Mouse (Mus musculus): ENCODE results near the gene Gjb4. TPM values are rescaled to one million over a fixed set of nuclear protein-coding genes. Genes with fewer than 3 reads are reported as not detected.

Gjb4 gene
- total RNA-seq, 2 experiments from 2014 or later: not detected

DNA sequence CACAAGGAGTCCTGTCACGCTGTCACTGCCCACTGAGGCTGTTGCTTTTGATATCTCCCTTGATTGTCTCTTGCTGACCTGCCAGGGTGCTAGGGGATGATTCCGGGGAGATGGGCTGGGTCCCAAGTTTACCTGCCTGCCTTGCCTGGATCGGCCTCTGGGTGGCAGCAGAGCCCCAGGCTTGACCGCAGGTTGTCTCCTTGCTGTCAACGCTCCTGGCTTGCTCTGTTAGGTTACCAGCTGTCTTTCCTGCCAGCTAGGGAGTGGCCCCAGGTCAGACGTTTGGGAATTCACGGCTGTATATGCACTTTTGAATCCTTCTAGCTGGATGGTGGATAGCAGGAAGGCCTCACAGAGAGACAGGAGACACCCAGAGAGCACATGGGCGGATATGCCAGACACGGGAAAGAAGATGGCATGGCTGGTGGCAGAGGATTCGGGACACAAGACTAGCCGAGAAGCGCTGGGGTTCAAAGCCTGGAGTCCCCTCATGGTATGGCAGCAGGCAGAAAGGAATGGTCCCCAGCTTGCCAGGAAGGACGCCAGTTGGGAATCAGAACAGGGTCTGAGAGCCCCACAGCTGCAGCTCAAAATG lies 14.6 kb upstream of the Gjb4 start:
- peak; percentile 67 for DNase-seq
- intact Hi-C loops (cut with DNase I): loop anchor here (5.0 kb wide), 1 partner anchor 244 kb away; no protein-coding TSS in a partner anchor
- peak; percentile 83 for TF ChIP-seq CTCF (IDR thresholded peaks at IDR 0.05)

DNA sequence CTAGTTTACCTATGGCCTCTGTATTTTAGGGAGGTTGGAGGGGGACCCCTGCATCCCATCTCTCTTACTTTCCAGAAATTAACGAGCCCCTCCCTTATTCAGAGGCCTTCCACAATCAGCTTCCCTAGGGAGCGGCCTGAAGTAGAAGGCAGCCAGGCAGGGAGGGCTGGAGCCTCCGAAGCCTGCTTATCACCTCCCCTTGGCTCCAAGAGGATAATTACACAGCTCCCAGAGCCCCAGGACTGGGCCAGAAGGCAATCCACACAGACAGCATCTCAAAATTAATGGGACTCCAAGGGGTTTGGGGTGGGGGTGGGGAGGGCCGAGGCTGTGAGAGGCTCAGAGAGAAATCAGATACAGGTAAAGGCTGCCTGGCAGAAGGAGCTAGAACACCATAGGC lies 12.0 kb upstream of the Gjb4 start:
- DNase-seq: no peak
- no peak for TF ChIP-seq CTCF (IDR thresholded peaks at IDR 0.05)
- no peak overlapping the region for H3K4me3 ChIP-seq
- no peak overlapping the region for H3K27ac ChIP-seq
- intact Hi-C loops (cut with DNase I): loop anchor here (5.0 kb wide), 1 partner anchor 246 kb away; no protein-coding TSS in a partner anchor

More for the DNA sequence above, 14.6 kb upstream of the Gjb4 start:
- Histone ChIP-seq H3K4me3 (no peak overlapping the region), H3K27ac (no peak overlapping the region)

DNA sequence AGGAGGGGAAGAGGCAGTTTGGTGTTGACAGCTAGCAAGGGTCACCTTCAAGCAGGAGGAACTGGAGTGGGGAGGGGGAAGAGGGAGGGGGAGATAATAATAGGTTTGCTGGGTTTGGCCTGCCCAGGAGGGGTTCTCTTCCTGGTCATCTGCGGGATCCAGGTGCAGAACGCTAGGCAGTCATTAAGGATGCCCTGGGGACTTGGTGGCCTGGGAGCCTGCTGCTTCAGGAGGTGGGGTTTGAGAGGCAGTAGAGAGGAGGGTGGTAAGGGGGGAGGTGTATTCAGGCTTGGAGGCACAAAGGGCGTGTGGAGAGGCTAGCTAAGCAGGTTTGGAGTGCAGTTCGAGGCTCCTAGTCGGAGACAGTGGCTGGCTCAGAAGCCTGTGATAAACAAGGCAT lies 11.6 kb upstream of the Gjb4 start:
- TF ChIP-seq CTCF (IDR thresholded peaks at IDR 0.05): no peak

DNA sequence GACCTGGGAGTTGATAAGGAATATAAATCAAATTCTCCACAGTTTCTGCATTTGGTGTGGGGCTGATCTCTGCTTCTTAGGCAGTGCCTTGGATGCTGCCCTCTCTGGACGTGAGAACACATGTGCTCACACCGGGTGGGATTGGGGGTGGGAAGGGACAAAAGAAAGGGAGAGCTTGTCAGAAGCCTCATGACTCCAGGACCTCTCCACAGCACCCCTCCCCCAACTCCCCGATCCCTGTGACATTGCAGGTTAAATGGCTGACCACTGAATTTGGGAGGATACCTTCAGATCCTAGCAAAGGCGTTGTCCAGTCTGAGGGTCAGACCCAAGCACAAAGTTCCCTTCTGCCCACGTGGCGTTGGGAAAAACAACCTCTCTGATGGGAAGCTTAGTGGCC lies 10.6 kb upstream of the Gjb4 start:
- no peak for DNase-seq
- intact Hi-C loops (cut with DNase I): no loop called here
- no peak overlapping the region for H3K4me3 ChIP-seq
- no peak for TF ChIP-seq CTCF (IDR thresholded peaks at IDR 0.05)
- no peak overlapping the region for H3K27ac ChIP-seq

More for the DNA sequence above, 11.6 kb upstream of the Gjb4 start:
- intact Hi-C loops (cut with DNase I): loop anchor here (5.0 kb wide), 1 partner anchor 247 kb away; no protein-coding TSS in a partner anchor
- Histone ChIP-seq H3K4me3 (no peak overlapping the region), H3K27ac (no peak overlapping the region)
- DNase-seq: no peak

DNA sequence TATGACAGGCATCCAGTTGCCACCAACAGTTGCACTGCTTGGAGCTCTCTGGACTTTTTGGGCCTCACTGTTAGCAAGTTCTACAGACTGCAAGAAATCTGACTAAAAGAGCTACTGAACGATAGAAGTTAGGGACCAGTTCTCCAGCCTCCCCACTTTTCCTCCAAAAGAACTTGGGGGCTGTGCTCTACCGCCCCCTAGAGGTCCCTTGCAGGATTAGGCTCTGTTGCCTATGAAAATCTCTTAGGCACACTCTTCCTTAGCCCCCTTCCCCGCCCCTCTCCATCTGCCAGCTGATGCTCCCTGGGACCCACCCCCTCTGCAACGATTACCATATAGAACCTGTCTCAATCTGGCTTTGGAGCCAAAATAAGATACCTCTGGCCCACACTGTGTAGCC lies 9.4 kb upstream of the Gjb4 start:
- no peak overlapping the region for H3K4me3 ChIP-seq
- DNase-seq: no peak
- no peak overlapping the region for H3K27ac ChIP-seq
- intact Hi-C loops (cut with DNase I): no loop called here
- peak; percentile 49 for TF ChIP-seq CTCF (IDR thresholded peaks at IDR 0.05)

DNA sequence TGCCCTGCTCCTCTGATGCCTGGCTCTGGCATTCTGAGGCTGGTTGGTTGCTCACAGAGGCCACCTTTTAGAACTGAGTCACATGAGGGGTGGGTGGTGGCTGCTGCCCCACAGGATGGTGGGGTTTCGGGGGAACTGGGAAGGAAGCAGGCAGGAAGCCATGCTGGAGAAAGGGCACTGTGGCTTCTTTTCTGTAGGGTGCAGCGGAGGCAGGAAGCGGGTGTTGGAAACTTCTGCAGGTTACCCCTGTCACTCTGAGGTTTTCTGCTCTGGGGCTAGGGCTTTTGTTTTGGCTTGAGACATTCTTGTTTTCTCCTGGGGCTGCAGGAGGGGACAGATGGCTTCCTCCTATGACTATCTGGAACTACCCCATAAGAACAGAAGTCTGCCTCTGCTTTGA lies 8.6 kb upstream of the Gjb4 start:
- no peak overlapping the region for H3K4me3 ChIP-seq
- TF ChIP-seq CTCF (IDR thresholded peaks at IDR 0.05): no peak
- no peak overlapping the region for H3K27ac ChIP-seq
- intact Hi-C loops (cut with DNase I): no loop called here
- no peak for DNase-seq

DNA sequence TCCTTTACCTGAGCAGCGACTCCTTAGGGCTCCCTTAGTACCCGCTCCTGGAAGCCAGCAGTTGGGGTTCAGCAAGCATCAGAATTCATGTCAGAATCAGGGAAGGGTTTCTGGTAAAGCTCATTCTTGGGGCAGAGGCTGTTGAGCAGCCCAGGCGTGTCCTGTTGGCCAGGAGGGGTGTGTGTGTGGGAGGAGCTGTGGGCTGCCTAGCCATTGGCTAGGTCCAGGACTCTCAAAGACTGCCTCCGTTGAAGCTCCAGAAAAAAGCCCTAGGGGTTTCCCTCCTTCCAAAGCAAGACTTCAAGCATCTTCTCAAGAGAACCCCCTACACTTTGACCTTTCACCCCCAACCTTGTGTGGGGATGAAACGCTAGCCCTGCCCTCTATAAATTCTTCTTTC lies 4.1 kb upstream of the Gjb4 start, which contains the start of gene Gjb5:
TSS of gene Gjb5 (minus strand) at position 164 of the 400 bp plus-strand sequence.
- no peak for TF ChIP-seq CTCF (IDR thresholded peaks at IDR 0.05)
- DNase-seq: no peak
- Histone ChIP-seq H3K27ac (no peak within 1 kb of the TSS), H3K4me3 (no peak within 1 kb of the TSS)
- intact Hi-C loops (cut with DNase I): no loop called here

DNA sequence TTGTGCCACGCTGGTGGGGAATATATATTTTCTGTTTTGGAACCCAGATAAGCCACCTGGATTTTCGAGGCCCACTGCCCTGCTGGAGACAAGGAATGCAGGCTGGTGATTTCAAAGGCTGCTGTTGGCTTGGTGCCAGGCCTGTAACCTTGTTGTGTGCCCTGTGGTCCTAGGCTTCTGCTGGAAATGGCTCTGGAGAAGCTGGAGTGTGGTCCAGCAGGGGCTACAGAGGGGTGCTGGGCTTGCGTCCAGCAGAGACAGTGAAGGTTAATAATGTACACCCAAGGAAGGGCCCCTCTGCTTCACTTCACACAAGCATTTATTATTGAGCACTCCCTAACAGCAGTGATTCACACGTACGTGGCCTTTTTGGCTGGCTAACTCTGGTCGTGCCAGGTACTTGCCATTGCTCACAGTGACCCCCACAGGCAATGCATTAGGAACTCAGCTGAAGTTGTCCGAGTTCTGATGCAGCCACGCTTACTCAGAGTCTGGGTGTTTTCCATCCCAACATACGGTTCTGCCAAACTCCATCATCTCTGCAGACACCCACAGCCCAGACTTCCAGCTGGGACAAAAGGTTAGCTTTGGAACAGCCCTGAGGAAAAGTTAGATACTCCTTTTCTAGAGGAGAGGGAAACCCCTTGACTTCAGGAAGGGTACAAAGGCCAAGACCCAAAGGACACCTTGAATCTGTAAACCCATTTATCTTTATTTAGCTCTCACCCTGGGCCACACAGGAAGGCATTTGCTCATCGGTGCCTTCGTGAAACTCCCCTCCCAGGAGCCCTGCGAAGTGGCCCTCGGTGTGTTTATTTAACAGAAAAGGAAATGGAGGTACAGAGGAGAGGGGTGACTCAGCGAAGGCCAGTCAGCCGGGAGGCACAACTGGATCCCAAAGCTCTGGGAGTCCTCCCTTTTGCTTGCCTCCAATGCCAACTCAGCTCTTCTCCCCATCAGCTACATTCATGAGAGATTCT lies 915 bp upstream of the Gjb4 start:
- intact Hi-C loops (cut with DNase I): no loop called here

DNA sequence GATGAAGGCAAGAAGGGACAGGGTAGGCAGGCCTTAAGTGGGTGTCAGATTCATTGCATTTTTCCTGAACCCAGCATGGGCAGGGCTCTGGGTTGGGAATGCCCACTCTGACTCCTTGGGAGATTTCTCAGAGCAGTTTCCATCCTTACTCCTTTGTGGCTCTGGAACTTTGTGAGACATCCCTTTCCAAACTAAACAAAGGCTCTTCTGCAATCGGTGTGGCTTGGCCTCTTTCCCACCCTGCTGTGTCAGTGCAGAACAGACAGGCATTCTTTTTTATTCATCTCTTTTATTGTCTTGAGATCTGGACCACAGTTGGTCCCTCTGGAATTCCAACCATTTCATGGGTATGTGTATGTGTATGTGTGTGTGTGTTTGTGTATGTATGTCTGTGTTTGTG lies 1.3 kb downstream of the Gjb4 start:
- Histone ChIP-seq H3K4me3 (no peak overlapping the region), H3K27ac (no peak overlapping the region)
- TF ChIP-seq CTCF (IDR thresholded peaks at IDR 0.05): no peak
- no peak for DNase-seq
- intact Hi-C loops (cut with DNase I): no loop called here

More for the DNA sequence above, 915 bp upstream of the Gjb4 start:
- no peak overlapping the region for H3K4me3 ChIP-seq
- H3K27ac ChIP-seq: no peak overlapping the region
- no peak for TF ChIP-seq CTCF (IDR thresholded peaks at IDR 0.05)
- DNase-seq: no peak

DNA sequence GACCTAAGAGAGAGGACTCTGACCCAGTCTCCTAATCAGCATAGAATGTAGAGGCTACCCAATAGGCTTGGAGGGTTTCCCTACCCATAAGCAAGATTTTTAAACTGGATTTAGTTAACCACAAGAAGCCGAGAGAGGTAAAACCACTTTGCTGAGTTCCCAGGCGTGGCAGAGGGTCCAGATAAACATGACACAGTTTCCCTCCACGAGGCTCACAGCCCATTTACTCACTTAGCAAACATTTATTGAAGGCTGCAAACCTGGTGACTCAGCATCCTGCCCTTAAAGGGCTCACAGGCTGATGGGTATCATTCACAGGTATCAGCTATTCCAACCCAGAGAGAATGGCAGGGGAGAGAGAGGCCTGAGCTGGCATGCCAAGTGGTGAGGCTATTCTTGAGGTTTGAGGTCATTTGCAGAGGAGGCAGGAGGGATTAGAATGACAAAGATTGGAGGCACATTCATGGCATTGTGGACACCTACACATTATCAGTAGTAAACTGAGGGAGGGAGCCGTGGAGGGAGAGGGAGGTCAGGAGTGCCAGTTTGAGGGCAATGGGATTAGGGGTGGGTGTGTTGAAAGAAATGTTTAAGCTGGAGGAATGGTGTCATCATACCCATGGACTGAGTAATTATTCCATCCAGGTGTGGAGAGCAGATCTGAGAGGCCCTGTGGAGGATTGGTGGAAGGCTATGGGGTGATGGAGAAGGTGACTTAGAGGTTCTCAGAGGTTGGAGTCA lies 4.2 kb downstream of the Gjb4 start:
- H3K27ac ChIP-seq: no peak overlapping the region
- no peak overlapping the region for H3K4me3 ChIP-seq
- intact Hi-C loops (cut with DNase I): no loop called here
- no peak for DNase-seq
- no peak for TF ChIP-seq CTCF (IDR thresholded peaks at IDR 0.05)

DNA sequence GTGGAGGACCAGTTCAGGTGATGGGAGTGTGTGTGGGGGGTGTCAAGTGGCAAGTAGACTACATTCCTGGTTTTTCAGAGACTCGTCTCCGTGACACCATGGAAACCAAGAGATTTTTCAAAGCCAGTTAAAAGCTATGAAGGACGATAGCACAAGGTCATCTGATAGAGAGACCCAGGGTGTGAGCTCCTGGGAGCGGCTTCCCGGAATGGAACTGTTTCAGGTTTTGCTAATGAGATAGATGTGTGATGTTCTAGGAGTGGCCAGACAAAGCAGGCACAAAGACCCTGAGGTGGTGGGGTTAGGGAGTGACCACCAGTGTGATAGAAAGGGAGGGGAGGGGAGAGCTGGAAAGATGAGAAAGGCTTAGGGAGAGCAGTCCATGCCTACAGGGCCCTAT lies 8.9 kb downstream of the Gjb4 start:
- H3K4me3 ChIP-seq: no peak overlapping the region
- DNase-seq: no peak
- no peak overlapping the region for H3K27ac ChIP-seq
- TF ChIP-seq CTCF (IDR thresholded peaks at IDR 0.05): no peak
- intact Hi-C loops (cut with DNase I): no loop called here

DNA sequence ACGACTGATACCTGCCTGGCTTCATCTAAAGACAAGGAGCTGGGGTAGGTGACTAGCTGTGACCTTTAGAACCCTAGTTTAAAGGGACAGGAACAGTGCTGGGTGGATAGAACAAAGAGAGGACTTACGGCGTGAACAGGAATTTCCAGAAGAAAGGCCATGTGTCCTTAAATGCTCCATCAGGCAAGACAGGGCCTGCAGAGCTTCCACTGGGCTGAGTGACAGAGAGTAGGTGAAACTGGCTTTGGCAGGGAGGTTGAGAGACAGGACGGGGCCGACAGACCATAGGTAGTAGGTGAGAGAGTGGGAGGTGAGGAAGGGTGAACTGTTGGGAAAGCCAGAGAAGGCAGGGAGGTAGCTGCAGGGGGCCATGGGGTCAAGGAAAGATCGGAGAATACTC lies 12.5 kb downstream of the Gjb4 start:
- H3K27ac ChIP-seq: no peak overlapping the region
- no peak overlapping the region for H3K4me3 ChIP-seq
- intact Hi-C loops (cut with DNase I): no loop called here
- no peak for DNase-seq
- no peak for TF ChIP-seq CTCF (IDR thresholded peaks at IDR 0.05)

DNA sequence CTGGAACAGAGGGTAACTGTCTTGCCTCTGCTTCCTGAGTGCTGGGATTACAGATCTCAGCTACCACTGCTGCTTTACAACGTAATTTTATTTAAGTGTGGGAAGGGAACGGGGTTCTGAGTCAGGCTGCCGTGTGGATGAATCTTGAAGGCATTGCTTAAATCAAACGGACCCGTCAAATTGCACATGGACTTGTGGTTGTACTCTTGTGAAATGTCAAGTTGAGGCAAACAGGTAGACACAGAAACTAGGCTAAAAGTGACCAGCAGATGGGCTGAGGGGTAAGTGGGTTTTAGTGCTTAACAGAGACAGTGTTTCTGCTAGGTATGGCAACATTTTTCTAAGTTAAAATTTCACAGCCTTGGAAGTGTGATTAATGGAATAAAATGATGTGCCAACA lies 16.2 kb downstream of the Gjb4 start:
- no peak overlapping the region for H3K4me3 ChIP-seq
- intact Hi-C loops (cut with DNase I): no loop called here
- no peak for TF ChIP-seq CTCF (IDR thresholded peaks at IDR 0.05)
- no peak for DNase-seq
- H3K27ac ChIP-seq: no peak overlapping the region

All from gastrocnemius, adult 2 months (tissue).